Mouse (Mus musculus) stomach, postnatal 0 days (tissue): ENCODE results near the gene Mroh2a. TPM values are rescaled to one million over a fixed set of nuclear protein-coding genes. Genes with fewer than 3 reads are reported as not detected.

ENCODE experiments used
- ATAC-seq: fragments of 200-750 bp; cut with Nextera tagmentation; 2 replicates; pipeline ENCODE4 v1.8.0; 2017; ENCODE audit not compliant: low FRiP score, low TSS enrichment
- DNase-seq: peaks from one replicate; pipeline ENCODE4 v3.0.0-alpha.2; 2016; ENCODE audit warnings: low spot score
- H3K27ac ChIP-seq: fragments of 300-500 bp; sonication (generic); replicated peaks from 2 replicates; pipeline ENCODE4 v1.5.1; 2014; ENCODE audit warnings: mild to moderate bottlenecking, control low read depth
- H3K27me3 ChIP-seq: fragments of 300-500 bp; sonication (generic); 2 replicates; pipeline ENCODE4 v1.6.1; 2014; ENCODE audit warnings: low read length; ENCODE audit not compliant: control insufficient read depth, insufficient read depth
- H3K36me3 ChIP-seq: fragments of 300-500 bp; sonication (generic); 2 replicates; pipeline ENCODE4 v1.6.1; 2014; ENCODE audit warnings: low read length, mixed read lengths; ENCODE audit not compliant: control insufficient read depth, insufficient read depth
- H3K4me1 ChIP-seq: fragments of 300-500 bp; sonication (generic); replicated peaks from 2 replicates; pipeline ENCODE4 v1.6.1; 2014; ENCODE audit warnings: antibody characterized with exemption; ENCODE audit not compliant: control insufficient read depth, insufficient read depth
- H3K4me2 ChIP-seq: fragments of 300-500 bp; sonication (generic); replicated peaks from 2 replicates; pipeline ENCODE4 v1.6.1; 2014; ENCODE audit warnings: low read depth, mild to moderate bottlenecking, control low read depth, moderate library complexity
- H3K4me3 ChIP-seq: fragments of 300-500 bp; sonication (generic); 2 replicates; pipeline ENCODE4 v1.5.1; 2014; ENCODE audit warnings: low read depth, low read length, control low read depth
- H3K9ac ChIP-seq: fragments of 300-500 bp; sonication (generic); 2 replicates; pipeline ENCODE4 v1.6.1; 2014; ENCODE audit warnings: mild to moderate bottlenecking, low read length, control low read depth, mixed read lengths
- H3K9me3 ChIP-seq: fragments of 300-500 bp; sonication (generic); 2 replicates; pipeline ENCODE4 v1.6.1; 2016; ENCODE audit warnings: low read length; ENCODE audit not compliant: control insufficient read depth
- CTCF ChIP-seq: IDR thresholded peaks from 2 replicates; pipeline ENCODE4 v1.5.1; 2016; ENCODE audit warnings: antibody characterized with exemption, low read depth, mild to moderate bottlenecking, moderate library complexity
- EP300 ChIP-seq: optimal IDR thresholded peaks from 2 replicates; pipeline ENCODE3; 2016; ENCODE audit warnings: antibody characterized with exemption
- WGBS: fragments of 180-500 bp; shearing (Covaris S2); extraction: QIAGEN DNeasy Blood & Tissue Kit; methylation state at CpG from one replicate; pipeline ENCODE4 v1.1.7; 2014; 5-methylcytosine and 5-hydroxymethylcytosine counted together
- polyA plus RNA-seq: library from polyadenylated mRNA; unstranded; fragments of >200 nt; fragmentation: Nextera tagmentation; extraction: Ambion mirVana; gene quantifications from 2 replicates; pipeline ENCODE4 v1.2.1, GENCODE M21; 2015

Mroh2a gene
- polyA plus RNA-seq, 1 experiment from 2014 or later, result 0.84 TPM

DNA sequence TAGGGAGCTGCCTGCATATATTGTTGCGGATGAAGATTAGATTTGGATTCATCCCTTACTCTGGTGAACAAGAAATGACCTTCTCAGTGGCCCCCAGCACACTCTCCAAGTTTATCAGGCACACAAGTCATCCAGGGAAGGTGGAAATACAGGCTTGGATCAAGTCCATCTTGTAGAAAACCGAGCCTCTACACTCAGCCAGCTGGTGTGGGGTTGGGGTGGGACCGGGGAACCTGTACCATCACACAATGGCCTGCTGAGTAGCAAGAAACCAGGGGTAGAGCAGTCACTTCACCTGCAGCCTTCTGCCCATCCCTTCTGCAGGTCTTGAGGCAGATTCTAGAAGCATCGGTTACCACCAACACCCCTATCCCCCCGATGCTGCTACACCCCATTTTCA, 7.9 kb downstream of the Mroh2a start:
- Histone ChIP-seq H3K4me2 (no peak overlapping the region), H3K27ac (no peak overlapping the region), H3K27me3 (no peaks in the 10 kb centered on the region; the same call in 1 of the 2 replicates), H3K9me3 (peaks cover 64% of the 10 kb centered on the region), H3K4me1 (no peaks in the 10 kb centered on the region), H3K9ac (no peak overlapping the region), H3K36me3 (no peaks in the 10 kb centered on the region), H3K4me3 (no peak overlapping the region)
- no peak for TF ChIP-seq CTCF
- no peak for TF ChIP-seq EP300
- DNase-seq, result no peak
- ATAC-seq, result no peak
- 40% methylated on average over 5 of the region's 5 CpGs for WGBS

DNA sequence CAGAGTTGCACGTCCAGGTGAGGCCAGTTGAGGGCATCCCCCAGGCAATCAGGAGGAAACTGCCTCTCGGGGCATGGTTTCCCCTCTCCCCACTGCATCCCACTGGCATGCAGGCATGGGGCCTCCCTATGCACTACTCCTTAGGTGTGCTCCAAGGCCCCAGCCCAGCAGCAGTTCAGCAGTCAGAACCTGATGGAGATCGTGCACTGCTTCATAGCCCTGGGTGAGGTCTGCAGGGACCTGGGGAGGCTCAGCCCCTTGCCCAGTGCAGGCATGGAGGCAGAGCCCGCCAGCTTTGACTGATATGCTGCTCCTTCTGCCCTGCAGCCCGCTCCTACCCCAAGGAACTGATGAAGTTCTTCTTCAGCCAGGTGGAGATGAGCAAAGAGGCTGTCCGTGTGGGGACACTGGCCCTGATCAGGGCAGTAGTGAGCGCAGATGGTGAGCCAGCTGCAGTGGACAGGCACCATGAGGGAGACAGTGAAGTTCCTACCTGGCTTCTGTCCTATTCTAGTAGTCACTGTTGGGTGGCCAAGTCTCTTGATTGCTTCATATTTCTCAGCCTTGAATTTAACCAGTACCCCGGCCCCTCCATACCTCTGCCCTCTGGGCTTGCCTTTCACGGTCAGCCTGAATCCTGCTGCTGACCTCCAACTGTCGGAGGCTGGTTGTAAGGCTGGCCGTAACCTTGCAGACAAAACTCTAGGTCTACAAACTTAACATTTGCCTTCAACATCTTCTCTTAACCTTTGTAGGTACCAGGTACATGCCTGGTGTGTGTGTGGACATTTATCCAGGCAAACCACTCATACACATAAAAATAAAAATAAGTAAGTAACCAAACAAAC, 8.5 kb downstream of the Mroh2a start:
- no peaks in the 10 kb centered on the region; the same call in 1 of the 2 replicates for H3K27me3 ChIP-seq
- H3K4me2 ChIP-seq, result no peak overlapping the region
- peaks cover 66% of the 10 kb centered on the region for H3K9me3 ChIP-seq
- ATAC-seq (no peak), DNase-seq (no peak)
- TF ChIP-seq CTCF, result no peak
- TF ChIP-seq EP300, result no peak
- no peaks in the 10 kb centered on the region for H3K36me3 ChIP-seq
- no peaks in the 10 kb centered on the region for H3K4me1 ChIP-seq
- no peak overlapping the region for H3K4me3 ChIP-seq
- 60% methylated on average over 11 of the region's 11 CpGs for WGBS
- no peak overlapping the region for H3K27ac ChIP-seq
- no peak overlapping the region for H3K9ac ChIP-seq

DNA sequence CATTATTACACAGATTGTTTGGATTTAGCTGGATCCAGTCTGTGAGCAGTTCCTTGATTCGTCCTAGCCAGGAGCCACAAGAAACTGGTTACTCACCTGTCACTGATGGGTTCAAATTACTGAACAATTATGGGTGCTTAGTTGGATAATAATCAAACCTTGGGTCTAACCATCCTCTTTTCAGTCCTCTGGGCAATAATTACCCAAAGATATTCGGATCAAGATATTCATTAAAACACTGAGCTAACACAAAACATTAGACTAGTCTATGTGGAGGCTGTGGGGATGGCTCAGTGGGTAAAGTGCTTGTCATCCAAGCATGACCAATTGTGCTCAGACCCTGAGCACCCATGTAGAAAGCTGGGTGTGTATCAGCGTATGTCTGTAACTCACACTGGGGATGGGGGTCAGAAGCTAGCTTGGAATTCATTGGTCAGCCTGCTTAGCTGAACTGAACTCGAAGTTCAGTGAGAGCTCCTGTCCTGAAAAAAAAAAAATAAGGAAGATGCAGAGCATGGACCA, 9.2 kb downstream of the Mroh2a start:
- no peaks in the 10 kb centered on the region for H3K36me3 ChIP-seq
- 57% methylated on average over 4 of the region's 4 CpGs for WGBS
- no peak overlapping the region for H3K27ac ChIP-seq
- ATAC-seq (no peak), DNase-seq (no peak)
- H3K4me1 ChIP-seq, result no peaks in the 10 kb centered on the region
- peaks cover 69% of the 10 kb centered on the region for H3K9me3 ChIP-seq
- H3K9ac ChIP-seq, result no peak overlapping the region
- no peak overlapping the region for H3K4me2 ChIP-seq
- H3K27me3 ChIP-seq, result no peaks in the 10 kb centered on the region; the same call in 1 of the 2 replicates
- H3K4me3 ChIP-seq, result no peak overlapping the region
- TF ChIP-seq EP300 (no peak), CTCF (no peak)

DNA sequence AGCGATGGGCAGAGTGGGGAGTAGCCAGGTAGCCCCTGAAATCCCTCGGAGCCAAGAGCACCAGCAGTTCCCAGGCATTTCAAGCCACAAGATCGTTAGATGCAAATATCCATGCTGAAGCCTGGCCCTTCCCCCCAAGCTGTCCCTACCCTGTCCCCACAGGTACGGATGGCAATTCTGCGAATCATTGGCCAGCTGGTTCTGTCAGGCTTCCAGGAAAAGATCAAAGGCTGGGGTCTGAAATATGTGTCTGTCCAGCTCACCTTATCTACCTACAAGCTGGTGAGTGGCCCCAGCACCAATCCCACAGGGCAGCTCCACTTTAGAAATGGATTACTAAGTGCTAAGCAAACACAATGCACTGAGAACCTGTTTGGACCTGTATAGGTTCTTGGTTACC, 10.5 kb downstream of the Mroh2a start:
- Histone ChIP-seq H3K4me2 (no peak overlapping the region), H3K27ac (no peak overlapping the region), H3K4me1 (no peaks in the 10 kb centered on the region), H3K27me3 (no peaks in the 10 kb centered on the region; the same call in 1 of the 2 replicates), H3K36me3 (no peaks in the 10 kb centered on the region), H3K9me3 (peaks cover 70% of the 10 kb centered on the region), H3K9ac (no peak overlapping the region), H3K4me3 (no peak overlapping the region)
- WGBS, result 71% methylated on average over 5 of the region's 5 CpGs
- DNase-seq (no peak), ATAC-seq (peak; percentile 33)
- no peak for TF ChIP-seq EP300
- TF ChIP-seq CTCF, result no peak

DNA sequence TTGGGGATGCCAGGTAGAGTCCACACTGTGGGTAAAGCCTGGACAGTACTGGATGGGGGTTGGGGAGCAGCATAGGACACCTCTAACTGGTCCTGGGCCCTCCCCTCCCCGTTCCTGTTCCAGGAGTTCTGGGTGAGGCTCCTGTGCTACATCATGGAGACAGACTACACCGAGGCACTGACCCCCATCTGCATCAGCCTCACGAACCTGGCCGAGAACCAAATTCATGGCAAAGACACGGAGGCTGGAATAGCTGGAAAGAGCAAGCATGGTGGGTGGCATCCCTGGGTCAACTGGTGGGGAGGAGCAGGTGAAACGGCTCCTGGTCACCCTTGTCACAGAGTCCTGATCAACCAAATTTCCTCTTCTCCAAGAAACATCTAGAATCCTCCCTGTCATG, 12.0 kb downstream of the Mroh2a start:
- H3K36me3 ChIP-seq, result no peaks in the 10 kb centered on the region
- no peaks in the 10 kb centered on the region; the same call in 1 of the 2 replicates for H3K27me3 ChIP-seq
- ATAC-seq, result 0 out of 2 replicates have a peak, but pooled peaks have one; percentile 4
- no peaks in the 10 kb centered on the region for H3K4me1 ChIP-seq
- H3K9ac ChIP-seq, result no peak overlapping the region
- WGBS, result 72% methylated on average over 6 of the region's 6 CpGs
- H3K27ac ChIP-seq, result no peak overlapping the region
- no peak overlapping the region for H3K4me3 ChIP-seq
- no peak overlapping the region for H3K4me2 ChIP-seq
- no peak for DNase-seq
- peaks cover 69% of the 10 kb centered on the region for H3K9me3 ChIP-seq
- TF ChIP-seq CTCF (no peak), EP300 (no peak)

DNA sequence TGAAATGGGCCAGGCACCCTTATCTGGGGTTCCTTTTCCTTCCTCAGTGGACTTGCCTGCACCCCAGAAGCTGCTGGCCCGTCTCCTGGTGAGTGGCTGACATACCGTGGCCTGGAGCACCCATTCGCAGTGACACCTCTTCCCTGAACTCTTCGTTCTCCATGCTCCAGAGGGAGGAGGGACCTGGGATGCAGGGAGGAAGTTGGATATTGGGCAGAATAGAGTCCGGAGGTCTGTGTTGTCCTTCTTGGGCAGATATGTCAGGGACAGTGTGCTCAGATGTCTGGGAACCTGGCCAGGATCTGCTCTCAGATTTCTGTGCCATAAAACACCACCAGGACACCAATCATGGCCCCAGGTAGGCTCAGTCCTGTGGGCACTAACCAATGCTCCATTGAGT, 13.3 kb downstream of the Mroh2a start:
- no peak for DNase-seq
- no peak overlapping the region for H3K4me2 ChIP-seq
- no peak for ATAC-seq
- 72% methylated on average over 5 of the region's 5 CpGs for WGBS
- no peak overlapping the region for H3K27ac ChIP-seq
- H3K4me1 ChIP-seq, result no peaks in the 10 kb centered on the region
- no peak overlapping the region for H3K4me3 ChIP-seq
- TF ChIP-seq CTCF (no peak), EP300 (no peak)
- H3K9me3 ChIP-seq, result peaks cover 66% of the 10 kb centered on the region
- H3K9ac ChIP-seq, result no peak overlapping the region
- no peaks in the 10 kb centered on the region; the same call in 1 of the 2 replicates for H3K27me3 ChIP-seq
- no peaks in the 10 kb centered on the region for H3K36me3 ChIP-seq
